Mouse (Mus musculus): ENCODE data around the gene Esr1.

GRCm38 (mm10) chr10:4712061-4712908 lies 100.9 kb downstream of the Esr1 start:
- no peak for TF ChIP-seq POLR2A (IDR thresholded peaks at IDR 0.05; ENCODE audit: borderline replicate concordance, control insufficient read depth, low read depth, low read length)
- no peak for TF ChIP-seq CTCF (IDR thresholded peaks at IDR 0.05; ENCODE audit: control insufficient read depth, insufficient read depth, low read length)

All from bone marrow, adult 2 months (tissue).